Mouse (Mus musculus): ENCODE measurements around the gene Dcdc2b.

- TF ChIP-seq POLR2A (IDR thresholded peaks at IDR 0.05; ENCODE audit: borderline replicate concordance, low read depth, low read length) (no peak), CTCF (IDR thresholded peaks at IDR 0.05; ENCODE audit: low read depth, low read length) (no peak)
These were observed 48.3 kb upstream of the Dcdc2b start for GRCm38 (mm10) chr4:129662255-129662813.

Measured in bone marrow macrophage, adult 2 months (primary cell).